Mouse (Mus musculus): ENCODE results near the gene Akap13. TPM values are rescaled to one million over a fixed set of nuclear protein-coding genes. Genes with fewer than 3 reads are reported as not detected.
A peak's percentile ranks its signal among the peaks of the same experiment; 100 is the strongest.

The Akap13 gene
- polyA plus RNA-seq, 1 experiment from 2014 or later: 37.6 TPM

- H3K27ac ChIP-seq: no peak overlapping the region
- no peaks in the 10 kb centered on the region for H3K9me3 ChIP-seq
- H3K4me1 ChIP-seq: peaks cover 33% of the 10 kb centered on the region
- H3K36me3 ChIP-seq: no peaks in the 10 kb centered on the region
- no peak overlapping the region for H3K4me3 ChIP-seq
- DNase-seq (ENCODE audit: low spot score): no peak
- 64% methylated on average over 7 of the region's 7 CpGs for WGBS
- no peaks in the 10 kb centered on the region for H3K27me3 ChIP-seq (ENCODE audit: insufficient read depth, poor library complexity, severe bottlenecking)
Measured at GRCm38 (mm10) chr7:75470318-75470925, 15.1 kb downstream of the Akap13 start.

- H3K9me3 ChIP-seq: no peaks in the 10 kb centered on the region
- peaks cover 29% of the 10 kb centered on the region for H3K4me1 ChIP-seq
- H3K27me3 ChIP-seq (ENCODE audit: insufficient read depth, poor library complexity, severe bottlenecking): no peaks in the 10 kb centered on the region
- 81% methylated on average over 7 of the region's 7 CpGs for WGBS
- no peak overlapping the region for H3K4me3 ChIP-seq
- H3K27ac ChIP-seq: no peak overlapping the region
- DNase-seq (ENCODE audit: low spot score): no peak
- H3K36me3 ChIP-seq: no peaks in the 10 kb centered on the region
Measured at GRCm38 (mm10) chr7:75472316-75473195, 17.2 kb downstream of the Akap13 start.

DNA sequence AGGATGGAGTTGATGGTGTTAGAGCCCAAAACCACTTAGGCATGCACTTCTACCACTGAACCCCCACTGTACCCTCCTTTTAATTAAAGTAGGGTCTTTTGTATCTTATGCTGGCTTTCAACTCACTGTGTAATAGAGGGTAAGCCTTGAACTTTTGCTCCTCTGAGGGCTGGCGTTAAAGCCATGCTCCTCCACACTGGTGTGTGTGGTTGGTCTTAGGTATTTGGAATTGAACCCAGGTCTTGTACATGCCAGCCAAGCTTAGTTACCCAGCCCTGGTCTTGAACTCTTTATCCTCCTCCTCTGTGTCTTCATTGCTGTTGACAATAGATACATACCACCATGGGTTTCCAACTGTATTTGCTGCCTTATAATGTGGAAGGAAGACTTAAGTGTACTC is 18.0 kb downstream of the Akap13 start:
- H3K4me3 ChIP-seq: no peak overlapping the region
- 75% methylated on average over 1 of the region's 1 CpGs for WGBS
- no peaks in the 10 kb centered on the region for H3K36me3 ChIP-seq
- no peaks in the 10 kb centered on the region for H3K27me3 ChIP-seq (ENCODE audit: insufficient read depth, poor library complexity, severe bottlenecking)
- DNase-seq (ENCODE audit: low spot score): no peak
- H3K27ac ChIP-seq: no peak overlapping the region
- no peaks in the 10 kb centered on the region for H3K9me3 ChIP-seq
- peaks cover 23% of the 10 kb centered on the region for H3K4me1 ChIP-seq

DNA sequence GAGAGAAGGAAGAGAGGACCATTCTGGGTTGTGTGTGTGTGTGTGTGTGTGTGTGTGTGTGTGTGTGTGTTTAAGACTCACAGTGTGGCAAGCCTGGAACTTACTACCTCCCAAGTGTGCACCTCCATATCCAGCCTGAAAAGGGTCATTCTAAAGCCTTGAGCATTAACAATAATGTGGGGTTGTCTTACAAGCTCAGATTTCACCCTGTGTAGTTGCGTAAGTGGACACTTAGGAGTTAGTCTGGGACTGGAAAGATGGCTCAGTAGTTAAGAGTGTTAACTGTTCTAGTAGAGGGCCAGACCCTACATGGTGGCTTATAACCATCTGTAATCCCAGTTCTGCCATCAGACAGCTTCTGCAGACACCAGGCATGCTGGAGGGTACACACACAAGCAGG is 18.7 kb downstream of the Akap13 start:
- H3K9me3 ChIP-seq: no peaks in the 10 kb centered on the region
- H3K36me3 ChIP-seq: no peaks in the 10 kb centered on the region
- H3K27ac ChIP-seq: no peak overlapping the region
- 86% methylated on average over 1 of the region's 1 CpGs for WGBS
- no peak for DNase-seq (ENCODE audit: low spot score)
- H3K4me3 ChIP-seq: no peak overlapping the region
- H3K4me1 ChIP-seq: peaks cover 16% of the 10 kb centered on the region
- H3K27me3 ChIP-seq (ENCODE audit: insufficient read depth, poor library complexity, severe bottlenecking): no peaks in the 10 kb centered on the region

DNA sequence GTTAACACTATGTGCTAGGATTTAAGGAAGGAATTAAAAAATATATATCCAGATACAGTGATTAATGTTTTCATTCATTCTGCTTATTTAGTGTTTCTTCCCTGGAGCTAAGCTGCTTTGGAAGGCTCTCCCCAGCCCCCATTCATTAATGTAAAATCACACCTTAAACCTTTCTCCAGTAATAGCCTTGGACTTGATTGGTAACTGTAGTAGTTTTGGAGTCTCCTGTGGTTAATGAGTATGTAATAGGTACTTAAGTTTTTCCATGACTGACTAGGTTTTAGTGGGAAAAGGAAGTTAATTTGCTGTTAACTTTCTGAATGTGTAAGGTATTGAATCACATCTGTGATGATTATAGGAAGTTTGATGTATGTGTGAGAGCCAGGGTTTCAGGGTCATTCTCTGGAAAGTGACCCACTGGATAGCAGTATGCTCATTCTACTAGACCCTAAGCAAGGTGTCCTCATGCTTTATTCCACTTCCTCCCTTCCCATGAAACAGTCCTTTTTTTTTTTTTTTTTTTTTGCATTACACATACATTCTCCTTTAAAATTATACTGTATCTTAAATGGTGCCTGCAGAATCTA is 19.3 kb downstream of the Akap13 start:
- H3K27ac ChIP-seq: no peak overlapping the region
- peaks cover 3% of the 10 kb centered on the region; the same call in 1 of the 2 replicates for H3K36me3 ChIP-seq
- H3K4me1 ChIP-seq: peaks cover 13% of the 10 kb centered on the region
- no peak for DNase-seq (ENCODE audit: low spot score)
- no peaks in the 10 kb centered on the region for H3K9me3 ChIP-seq
- no peaks in the 10 kb centered on the region for H3K27me3 ChIP-seq (ENCODE audit: insufficient read depth, poor library complexity, severe bottlenecking)
- no peak overlapping the region for H3K4me3 ChIP-seq

- WGBS: 80% methylated on average over 2 of the region's 2 CpGs
- Histone ChIP-seq H3K9me3 (no peaks in the 10 kb centered on the region), H3K36me3 (peaks cover 10% of the 10 kb centered on the region; the same call in 1 of the 2 replicates), H3K4me3 (no peak overlapping the region), H3K27ac (no peak overlapping the region), H3K4me1 (peaks cover 3% of the 10 kb centered on the region), H3K27me3 (ENCODE audit: insufficient read depth, poor library complexity, severe bottlenecking) (no peaks in the 10 kb centered on the region)
- DNase-seq (ENCODE audit: low spot score): no peak
Measured at GRCm38 (mm10) chr7:75478060-75478459, 22.7 kb downstream of the Akap13 start.

GRCm38 (mm10) chr7:75480721-75481426 is 25.5 kb downstream of the Akap13 start:
- 90% methylated on average over 6 of the region's 6 CpGs for WGBS
- Histone ChIP-seq H3K27ac (no peak overlapping the region), H3K9me3 (no peaks in the 10 kb centered on the region), H3K27me3 (ENCODE audit: insufficient read depth, poor library complexity, severe bottlenecking) (no peaks in the 10 kb centered on the region), H3K36me3 (peaks cover 10% of the 10 kb centered on the region; the same call in 1 of the 2 replicates), H3K4me1 (peaks cover 4% of the 10 kb centered on the region; the same call in 1 of the 2 replicates), H3K4me3 (no peak overlapping the region)
- DNase-seq (ENCODE audit: low spot score): no peak

DNA sequence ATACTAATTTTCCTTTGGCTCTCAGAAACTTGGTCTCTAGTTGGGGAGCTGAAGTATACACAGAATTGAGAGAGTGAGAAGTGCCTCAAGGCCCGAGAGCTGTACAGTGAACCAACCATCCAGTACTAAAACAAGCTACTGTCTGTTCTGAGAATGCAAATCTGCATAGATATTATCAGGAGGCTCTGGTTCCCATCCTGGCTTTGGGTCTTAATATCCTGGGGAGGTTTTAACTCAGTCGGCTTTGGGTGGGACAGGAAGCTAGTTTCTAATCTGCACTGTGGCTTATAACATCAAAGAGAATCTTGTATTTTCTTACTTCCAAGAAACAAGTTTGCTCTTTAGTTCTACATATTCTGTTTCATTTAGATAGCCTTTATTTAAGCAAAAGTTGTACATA is 30.7 kb downstream of the Akap13 start:
- no peak overlapping the region for H3K27ac ChIP-seq
- H3K9me3 ChIP-seq: no peaks in the 10 kb centered on the region
- no peak for DNase-seq (ENCODE audit: low spot score)
- peaks cover 4% of the 10 kb centered on the region; the same call in 1 of the 2 replicates for H3K4me1 ChIP-seq
- no peaks in the 10 kb centered on the region for H3K27me3 ChIP-seq (ENCODE audit: insufficient read depth, poor library complexity, severe bottlenecking)
- 56% methylated on average over 2 of the region's 2 CpGs for WGBS
- H3K4me3 ChIP-seq: no peak overlapping the region
- no peaks in the 10 kb centered on the region for H3K36me3 ChIP-seq

DNA sequence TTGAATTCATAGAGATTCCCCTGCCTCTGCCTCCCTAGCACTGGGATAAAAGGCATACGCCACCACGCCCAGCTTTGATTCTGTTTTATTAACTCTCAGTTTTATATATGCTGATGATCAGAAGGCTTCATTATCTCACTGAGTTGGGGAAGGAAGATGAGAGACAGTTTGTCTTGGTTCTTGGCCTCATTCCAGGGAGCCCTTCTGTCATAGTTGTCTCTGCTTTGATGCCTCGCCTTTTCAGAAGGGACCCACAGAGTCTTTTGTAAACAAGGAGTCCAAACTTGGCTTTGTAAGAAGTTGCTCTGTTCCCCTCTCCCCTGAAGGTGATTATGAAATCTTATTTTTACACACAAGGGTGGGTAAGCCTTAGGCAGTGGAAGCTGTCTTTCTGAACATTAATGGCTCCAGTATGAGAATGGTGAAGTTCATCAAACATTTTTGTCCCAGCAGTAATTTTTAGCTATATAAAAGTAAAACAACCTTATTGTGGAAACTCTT is 40.7 kb downstream of the Akap13 start:
- WGBS: 84% methylated on average over 3 of the region's 3 CpGs
- Histone ChIP-seq H3K36me3 (no peaks in the 10 kb centered on the region), H3K4me3 (no peak overlapping the region), H3K27ac (no peak overlapping the region), H3K27me3 (ENCODE audit: insufficient read depth, poor library complexity, severe bottlenecking) (no peaks in the 10 kb centered on the region), H3K9me3 (no peaks in the 10 kb centered on the region), H3K4me1 (peaks cover 54% of the 10 kb centered on the region)
- no peak for DNase-seq (ENCODE audit: low spot score)

- no peaks in the 10 kb centered on the region for H3K36me3 ChIP-seq
- WGBS: 36% methylated on average over 5 of the region's 5 CpGs
- H3K4me3 ChIP-seq: no peak overlapping the region
- no peaks in the 10 kb centered on the region for H3K27me3 ChIP-seq (ENCODE audit: insufficient read depth, poor library complexity, severe bottlenecking)
- DNase-seq (ENCODE audit: low spot score): no peak
- H3K27ac ChIP-seq: 0 out of 2 replicates have a peak overlapping the region, but pooled peaks have one; percentile 38
- H3K4me1 ChIP-seq: peaks cover 47% of the 10 kb centered on the region
- no peaks in the 10 kb centered on the region for H3K9me3 ChIP-seq
Measured at GRCm38 (mm10) chr7:75498627-75499026, 43.3 kb downstream of the Akap13 start.

DNA sequence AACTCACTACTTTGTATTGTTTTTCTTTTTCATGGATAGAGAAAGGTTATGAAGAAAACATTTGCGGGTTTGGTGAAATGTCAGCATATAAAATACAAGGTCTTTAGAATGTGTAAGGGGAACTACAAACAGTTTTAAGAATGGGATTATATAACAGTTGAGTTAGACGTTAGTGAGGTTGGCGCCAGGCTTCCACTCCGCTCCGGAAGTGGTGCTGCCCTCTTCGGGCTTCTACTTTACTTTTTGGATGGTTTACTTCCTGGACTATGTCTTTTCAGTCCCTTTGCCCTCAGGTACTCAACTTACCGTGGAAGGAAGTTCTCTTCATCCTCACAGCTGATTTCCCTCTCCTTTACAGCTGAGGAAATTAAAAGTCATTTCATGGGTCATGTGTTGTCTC is 43.9 kb downstream of the Akap13 start:
- DNase-seq (ENCODE audit: low spot score): no peak
- H3K27ac ChIP-seq: peak overlapping the region; percentile 29; the same call in 1 of the 2 replicates
- 81% methylated on average over 7 of the region's 7 CpGs for WGBS

DNA sequence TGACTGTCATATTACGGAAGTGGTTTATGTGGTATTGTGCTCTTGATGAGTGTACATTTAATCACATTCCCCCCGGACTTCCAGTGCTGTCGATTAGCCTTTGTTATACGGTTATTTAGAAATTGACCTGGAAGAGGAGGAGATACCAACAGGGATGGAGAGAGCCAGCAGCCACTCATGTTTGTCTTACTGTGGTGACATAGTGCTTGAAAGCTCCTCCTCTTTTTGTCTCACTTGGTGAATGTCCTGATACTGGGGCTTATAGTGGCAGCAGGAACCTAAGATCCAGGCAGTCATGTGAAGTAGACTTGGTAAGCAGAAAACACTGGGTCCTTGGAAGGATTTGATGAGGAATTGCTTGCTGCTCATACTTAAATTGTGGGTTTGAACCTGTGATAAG is 44.8 kb downstream of the Akap13 start:
- peaks cover 41% of the 10 kb centered on the region for H3K4me1 ChIP-seq
- no peak for DNase-seq (ENCODE audit: low spot score)
- H3K9me3 ChIP-seq: no peaks in the 10 kb centered on the region
- H3K4me3 ChIP-seq: no peak overlapping the region
- no peak overlapping the region for H3K27ac ChIP-seq
- no peaks in the 10 kb centered on the region for H3K36me3 ChIP-seq
- 67% methylated on average over 4 of the region's 4 CpGs for WGBS
- no peaks in the 10 kb centered on the region for H3K27me3 ChIP-seq (ENCODE audit: insufficient read depth, poor library complexity, severe bottlenecking)

More for the DNA sequence above, 43.9 kb downstream of the Akap13 start:
- no peaks in the 10 kb centered on the region for H3K36me3 ChIP-seq
- peaks cover 41% of the 10 kb centered on the region for H3K4me1 ChIP-seq
- H3K4me3 ChIP-seq: no peak overlapping the region
- H3K27me3 ChIP-seq (ENCODE audit: insufficient read depth, poor library complexity, severe bottlenecking): no peaks in the 10 kb centered on the region
- H3K9me3 ChIP-seq: no peaks in the 10 kb centered on the region

Measured in heart, embryonic 10.5 days (tissue).